19 mouse cellular contexts compared by ENCODE assay signal in the genomic region with DNA sequence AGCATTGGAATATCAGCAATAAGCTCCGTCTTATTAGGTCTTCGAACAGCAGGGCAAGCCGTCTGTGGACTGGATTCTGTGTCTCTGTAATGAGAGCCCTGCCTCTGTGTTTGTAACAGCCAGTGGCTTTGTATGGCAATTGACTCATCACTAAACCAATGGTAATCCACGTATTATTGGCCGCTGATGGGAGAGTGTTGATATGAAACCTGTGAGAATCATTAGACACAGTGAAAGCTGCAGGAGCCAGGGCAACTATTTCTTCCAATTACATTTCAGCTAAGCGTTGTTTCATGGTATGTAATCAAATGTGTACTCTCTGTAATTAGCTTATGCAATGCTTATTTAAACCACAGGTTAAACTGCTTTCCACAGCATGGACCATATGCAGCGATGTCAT.
"Had no signal": no experiment of that assay in that cellular context is flagged by ENCODE, and none has a peak within 500 bp of the region (broad histone marks: within the 10 kb centered on the region; RNA-seq: fewer than 3 reads in every experiment).

No protein-coding gene starts in this region.

- ATAC-seq: midbrain, embryonic 15.5 days had no signal

- H3K4me1 ChIP-seq: kidney, embryonic 15.5 days; liver, embryonic 13.5 days; midbrain, embryonic 12.5 days; midbrain, embryonic 15.5 days; stomach, embryonic 15.5 days had no signal

- H3K27ac ChIP-seq: kidney, embryonic 15.5 days; left cerebral cortex, adult 2 months; liver, embryonic 13.5 days; midbrain, embryonic 12.5 days; midbrain, embryonic 15.5 days; stomach, embryonic 15.5 days had no signal

- H3K36me3 ChIP-seq: kidney, embryonic 15.5 days; liver, embryonic 13.5 days; midbrain, embryonic 12.5 days; midbrain, embryonic 15.5 days; stomach, embryonic 15.5 days had no signal

- H3K9ac ChIP-seq: kidney, embryonic 15.5 days; liver, embryonic 13.5 days; midbrain, embryonic 12.5 days; midbrain, embryonic 15.5 days; stomach, embryonic 15.5 days had no signal

- H3K4me2 ChIP-seq: kidney, embryonic 15.5 days; liver, embryonic 13.5 days; midbrain, embryonic 12.5 days; midbrain, embryonic 15.5 days; stomach, embryonic 15.5 days had no signal

- H3K4me3 ChIP-seq: kidney, embryonic 15.5 days; left cerebral cortex, adult 2 months; liver, embryonic 13.5 days; midbrain, embryonic 12.5 days; midbrain, embryonic 15.5 days; myocyte; stomach, embryonic 15.5 days had no signal

- H3K27me3 ChIP-seq: kidney, embryonic 15.5 days; liver, embryonic 13.5 days; midbrain, embryonic 12.5 days; midbrain, embryonic 15.5 days; stomach, embryonic 15.5 days had no signal

- H3K9me3 ChIP-seq: kidney, embryonic 15.5 days; liver, embryonic 13.5 days; midbrain, embryonic 12.5 days; midbrain, embryonic 15.5 days; stomach, embryonic 15.5 days had no signal

- DNase-seq: kidney, adult 8-10 months; kidney, postnatal 10 days; kidney, postnatal 36 days; layer of hippocampus, postnatal 36 days; liver, embryonic 13.5 days; lung, adult 2 months; lung, postnatal 14 days; lung, postnatal 4 days; retina, postnatal 1 day; right cerebral cortex, postnatal 25 days; spleen, adult 18-20 months; thymus, adult 18-20 months; thymus, postnatal 36 days had no signal
